Mouse (Mus musculus) thymus, adult 2 months (tissue): Measurements from ENCODE around the gene Pank1.

Experiments used
- CTCF ChIP-seq: fragments of 200-500 bp; IDR thresholded peaks from 2 replicates; pipeline ENCODE4 v1.5.1; 2012; ENCODE audit warnings: mild to moderate bottlenecking, control low read depth, low read length, moderate library complexity, borderline replicate concordance; ENCODE audit not compliant: control insufficient read depth, poor library complexity, insufficient read depth; ENCODE audit errors: extremely low read depth
- POLR2A ChIP-seq: fragments of 200-500 bp; IDR thresholded peaks from 2 replicates; pipeline ENCODE4 v1.6.1; 2012; ENCODE audit warnings: mild to moderate bottlenecking, low read length, control low read depth, moderate library complexity; ENCODE audit not compliant: control insufficient read depth, poor library complexity, insufficient read depth; ENCODE audit errors: extremely low read depth

GRCm38 (mm10) chr19:34846005-34846404, 33.2 kb downstream of the Pank1 start:
- TF ChIP-seq CTCF (no peak), POLR2A (no peak)
